In genomic region chr11:12812021-12812420, GRCm38 (mm10) we compare ENCODE assay signal across 23 mouse cellular contexts.
DNase-seq lines count a peak whose midpoint lies in the region; ATAC-seq and TF ChIP-seq lines count a peak whose summit lies in the region.
"Had no signal": no experiment of that assay in that cellular context is flagged by ENCODE, and none has a peak within 500 bp of the region (broad histone marks: within the 10 kb centered on the region; RNA-seq: fewer than 3 reads in every experiment).

No protein-coding gene starts in this region.

- 0 out of 2 replicates have a peak, but pooled peaks have one; percentile 13 for ATAC-seq in limb, embryonic 13.5 days (ENCODE audit: low FRiP score, low read depth)
- no peak for ATAC-seq in erythroblast, adult 5-6 weeks (replicated peaks; ENCODE audit: low FRiP score, poor library complexity, severe bottlenecking)
- ATAC-seq: activated CD4-positive, CD25-positive, alpha-beta regulatory T cell, adult 4 months had no signal

- H3K4me2 ChIP-seq in limb, embryonic 13.5 days (replicated peaks), result no peak overlapping the region
- H3K4me2 ChIP-seq: forebrain, embryonic 12.5 days had no signal

- no peak overlapping the region for H3K9ac ChIP-seq in limb, embryonic 13.5 days
- H3K9ac ChIP-seq: embryonic facial prominence, embryonic 15.5 days; forebrain, embryonic 12.5 days had no signal

- intact Hi-C loops in heart, postnatal 25 days (cut with DNase I), result no loop called here

- H3K9me3 ChIP-seq in limb, embryonic 13.5 days, result no peaks in the 10 kb centered on the region
- H3K9me3 ChIP-seq in limb, embryonic 10.5 days (replicated peaks), result no peaks in the 10 kb centered on the region
- H3K9me3 ChIP-seq: embryonic facial prominence, embryonic 13.5 days; embryonic facial prominence, embryonic 15.5 days; forebrain, embryonic 10.5 days; forebrain, embryonic 12.5 days had no signal

- no peaks in the 10 kb centered on the region for H3K4me1 ChIP-seq in limb, embryonic 13.5 days
- no peaks in the 10 kb centered on the region for H3K4me1 ChIP-seq in limb, embryonic 10.5 days
- no peaks in the 10 kb centered on the region for H3K4me1 ChIP-seq in embryonic fibroblast, embryonic 13.5 days (ENCODE audit: control insufficient read depth, insufficient read depth, low read length)

- no peak for DNase-seq in limb, embryonic 10.5 days (ENCODE audit: low spot score)
- DNase-seq in ES-CJ7 (ENCODE audit: low read depth, low spot score) (peak; percentile 61), R1 (ENCODE audit: low read depth, low spot score) (peak; percentile 65)
- DNase-seq in heart, postnatal 25 days (ENCODE audit: low spot score), result no peak
- no peak for DNase-seq in spleen, postnatal 4 days (ENCODE audit: low spot score in 2 of 2)
- DNase-seq: adrenal gland, adult 8-10 months; adrenal gland, postnatal 14 days; cerebellum, adult 11 months; cerebellum, adult 18-20 months; cerebellum, adult 8-10 months; cerebellum, adult 9-11 months; cerebellum, postnatal 14 days; cerebellum, postnatal 36 days; embryo, embryonic 11 days had no signal

- no peak overlapping the region for H3K4me3 ChIP-seq in limb, embryonic 13.5 days
- H3K4me3 ChIP-seq in limb, embryonic 10.5 days, result no peak overlapping the region
- no peak overlapping the region for H3K4me3 ChIP-seq in embryonic fibroblast, embryonic 13.5 days (ENCODE audit: insufficient read depth, low read length)
- H3K4me3 ChIP-seq: embryonic facial prominence, embryonic 13.5 days; embryonic facial prominence, embryonic 15.5 days; erythroblast, embryonic 14.5 days; forebrain, embryonic 10.5 days; forebrain, embryonic 12.5 days had no signal

- TF ChIP-seq POLR2A in embryonic fibroblast, embryonic 13.5 days (IDR thresholded peaks at IDR 0.05; ENCODE audit: low read depth, low read length), result no peak

- H3K27me3 ChIP-seq in limb, embryonic 13.5 days, result no peaks in the 10 kb centered on the region
- H3K27me3 ChIP-seq in limb, embryonic 10.5 days (ENCODE audit: low read depth, poor library complexity, severe bottlenecking), result no peaks in the 10 kb centered on the region
- H3K27me3 ChIP-seq: embryonic facial prominence, embryonic 13.5 days; embryonic facial prominence, embryonic 15.5 days; forebrain, embryonic 12.5 days had no signal

- no peaks in the 10 kb centered on the region for H3K36me3 ChIP-seq in limb, embryonic 13.5 days
- no peaks in the 10 kb centered on the region for H3K36me3 ChIP-seq in limb, embryonic 10.5 days
- H3K36me3 ChIP-seq: embryonic facial prominence, embryonic 13.5 days; embryonic facial prominence, embryonic 15.5 days; forebrain, embryonic 10.5 days; forebrain, embryonic 12.5 days had no signal

- no peak for TF ChIP-seq CTCF in embryonic fibroblast, embryonic 13.5 days (IDR thresholded peaks at IDR 0.05; ENCODE audit: borderline replicate concordance, insufficient read depth, low read length)

- H3K27ac ChIP-seq in limb, embryonic 13.5 days, result no peak overlapping the region
- H3K27ac ChIP-seq in limb, embryonic 10.5 days, result no peak overlapping the region
- H3K27ac ChIP-seq in embryonic fibroblast, embryonic 13.5 days (ENCODE audit: insufficient read depth, low read length), result peak overlapping the region; percentile 66; the same call in 1 of the 2 replicates
- H3K27ac ChIP-seq: embryonic facial prominence, embryonic 15.5 days; forebrain, embryonic 12.5 days had no signal

Comparison
In these comparisons a context has a peak if more than half of its experiments do, and no peak if none do; other contexts are left out.
1. DNase-seq: peak in ES-CJ7 (single experiment) and R1 (single experiment); none in limb, embryonic 10.5 days (single experiment), heart, postnatal 25 days (single experiment) and spleen, postnatal 4 days (0 of 2).